Mouse (Mus musculus) lung, adult 10 weeks (tissue): ENCODE measurements around the gene Defb15. TPM values are rescaled to one million over a fixed set of nuclear protein-coding genes. Genes with fewer than 3 reads are reported as not detected.

Experiments used
- polyA plus RNA-seq: library from polyadenylated mRNA; stranded (reverse); fragments of 350-450 nt; fragmentation: Illumina TruSeq; extraction: RNeasy Lipid Tissue Mini Kit (QIAGEN cat#74804); gene quantifications from one replicate; pipeline ENCODE4 v1.2.3, GENCODE M21; 2014; ENCODE audit warnings: low read depth, low replicate concordance; ENCODE audit not compliant: insufficient read depth

Gene Defb15
- polyA plus RNA-seq: not detected

GRCm38 (mm10) chr8:21932610-21933009, at the start of gene Defb15:
TSS of gene Defb15 (minus strand) at chr8:21932710.

DNA sequence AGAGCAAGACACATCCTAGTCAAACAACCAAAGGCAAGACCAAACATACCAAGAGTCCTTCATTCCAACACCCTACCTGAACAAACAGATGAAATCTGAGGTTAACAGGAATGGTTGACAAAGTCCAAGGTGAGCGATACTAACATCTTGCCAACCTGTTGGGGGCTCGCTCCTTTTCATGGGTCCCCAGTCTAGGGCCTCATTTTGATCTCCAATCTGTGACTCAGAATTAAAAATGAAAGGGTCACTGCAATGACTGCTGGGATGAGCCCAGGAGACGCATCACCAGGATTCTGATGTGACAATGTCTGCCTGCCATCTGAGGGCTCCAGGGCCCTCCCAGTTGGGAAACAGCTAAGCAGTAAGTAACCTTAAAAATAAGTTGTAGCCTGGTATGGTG, 37.0 kb upstream of the Defb15 start, which contains the start of gene Ccdc70:
Ccdc70 (plus strand) TSS at position 301 of the 400 bp plus-strand sequence.

DNA sequence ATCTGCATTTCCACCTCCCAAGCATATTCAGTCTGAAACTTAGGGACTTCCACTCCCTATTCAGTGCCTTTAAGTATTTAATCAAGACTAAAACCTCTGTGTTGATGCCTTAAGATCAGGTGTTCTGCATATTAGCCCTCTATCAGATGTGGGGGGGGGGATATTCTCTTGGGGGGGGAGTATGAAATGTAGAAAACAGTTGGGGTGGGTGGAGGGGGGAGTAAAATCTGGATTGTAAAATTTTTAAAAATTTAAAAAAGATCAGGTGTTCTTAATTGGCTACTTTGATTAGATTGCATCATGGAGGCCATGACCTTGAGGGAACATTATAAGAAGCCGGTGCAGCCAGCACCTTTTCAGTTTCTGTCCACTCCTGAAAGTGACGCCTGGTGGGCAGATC, 25.9 kb upstream of the Defb15 start, which contains the start of gene Fam90a1a:
Fam90a1a (plus strand) TSS at position 301 of the 400 bp plus-strand sequence.

DNA sequence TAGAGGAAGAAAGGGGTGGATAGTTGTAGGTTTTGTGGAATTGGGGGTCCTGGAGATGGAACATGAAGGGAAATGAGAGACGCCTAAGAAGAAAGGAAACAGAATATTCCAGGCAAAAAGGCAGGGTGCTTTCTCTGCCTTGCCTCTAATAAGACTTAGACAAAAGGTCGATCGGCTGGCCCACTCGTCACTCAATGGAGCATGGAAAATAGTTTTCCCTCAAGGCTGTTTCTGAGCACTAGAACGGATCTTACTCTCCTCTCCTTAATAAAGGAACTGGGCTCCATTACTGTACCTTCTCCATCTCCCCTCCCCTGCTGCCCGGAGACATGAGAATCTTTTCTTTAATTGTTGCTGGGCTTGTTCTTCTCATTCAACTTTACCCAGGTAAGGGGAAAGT, 14.0 kb upstream of the Defb15 start, which contains the start of gene Defb13:
Defb13 (plus strand) TSS at position 301 of the 400 bp plus-strand sequence.

GRCm38 (mm10) chr8:21938052-21938451, 5.5 kb upstream of the Defb15 start, which contains the start of gene Defb35:
TSS of gene Defb35 (plus strand) at chr8:21938352.

GRCm38 (mm10) chr8:21906290-21906689, 26.2 kb downstream of the Defb15 start, which contains the start of gene Defb11:
TSS of gene Defb11 (minus strand) at chr8:21906412.

DNA sequence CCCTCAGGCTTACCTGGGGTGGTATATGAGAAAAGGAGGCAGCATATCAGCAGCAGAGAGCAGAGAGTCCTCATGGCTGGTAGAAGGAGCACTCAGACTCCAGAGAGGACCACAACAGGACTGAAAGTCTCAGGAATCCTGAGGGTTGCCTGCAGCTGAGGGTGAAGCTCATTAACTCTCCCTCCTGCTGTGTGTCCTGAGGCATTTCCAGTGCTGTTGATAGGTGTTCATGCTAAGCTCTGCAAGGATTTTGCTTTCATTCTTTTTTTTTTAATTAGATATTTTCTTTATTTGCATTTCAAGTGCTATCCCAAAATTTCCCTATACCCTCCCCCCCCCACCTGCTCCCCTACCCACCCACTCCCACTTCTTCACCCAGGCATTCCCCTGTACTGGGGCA, 47.2 kb downstream of the Defb15 start, which contains the start of gene Defb9:
Defb9 (minus strand) TSS at position 101 of the 400 bp plus-strand sequence.

Other genes starting within 250 kb of the Defb15 start
- not detected for gene AY761184, start 229.1 kb downstream of the Defb15 start, polyA plus RNA-seq
- not detected for gene Defa24, start 198.2 kb downstream of the Defb15 start, polyA plus RNA-seq
- gene Defb50, start 109.2 kb downstream of the Defb15 start, polyA plus RNA-seq: not detected
- gene Defb2, start 92.8 kb downstream of the Defb15 start, polyA plus RNA-seq: not detected
- gene Defb10, start 73.8 kb downstream of the Defb15 start, polyA plus RNA-seq: not detected
- gene Defb9, start 47.3 kb downstream of the Defb15 start, polyA plus RNA-seq: not detected
- gene Defb11, start 26.3 kb downstream of the Defb15 start, polyA plus RNA-seq: not detected
- gene Defb35, start 5.6 kb upstream of the Defb15 start, polyA plus RNA-seq: not detected
- gene Defb13, start 14.1 kb upstream of the Defb15 start, polyA plus RNA-seq: not detected
- not detected for gene Fam90a1a, start 26.0 kb upstream of the Defb15 start, polyA plus RNA-seq
- gene Ccdc70, start 37.1 kb upstream of the Defb15 start, polyA plus RNA-seq: not detected
- gene Atp7b, start 127.6 kb upstream of the Defb15 start, polyA plus RNA-seq: 7.2 TPM
- 5.5 TPM for gene Alg11, start 128.0 kb upstream of the Defb15 start, polyA plus RNA-seq
- 7.0 TPM for gene Nek5, start 192.3 kb upstream of the Defb15 start, polyA plus RNA-seq
- gene Nek3, start 233.7 kb upstream of the Defb15 start, polyA plus RNA-seq: 1.9 TPM